Mouse (Mus musculus): Measurements from ENCODE around the gene Arhgap17. TPM values are rescaled to one million over a fixed set of nuclear protein-coding genes. Genes with fewer than 3 reads are reported as not detected.

Arhgap17 gene
- polyA plus RNA-seq, 1 experiment from 2014 or later = 10.1 TPM

- H3K9me3 ChIP-seq (replicated peaks; ENCODE audit: control insufficient read depth, low read length) = no peaks in the 10 kb centered on the region
- H3K27ac ChIP-seq (ENCODE audit: low read length) = no peak overlapping the region
- no peak overlapping the region for H3K9ac ChIP-seq (ENCODE audit: low read depth, low read length)
- no peaks in the 10 kb centered on the region for H3K27me3 ChIP-seq (ENCODE audit: control insufficient read depth, insufficient read depth, low read depth, low read length)
- no peak overlapping the region for H3K4me3 ChIP-seq (ENCODE audit: low read depth, low read length)
- WGBS (ENCODE audit: insufficient replicate concordance) = 82% methylated on average over 14 of the region's 14 CpGs
- H3K36me3 ChIP-seq (ENCODE audit: control insufficient read depth, insufficient read depth) = no peaks in the 10 kb centered on the region
- no peak overlapping the region for H3K4me2 ChIP-seq (ENCODE audit: low read depth, low read length)
- no peak for ATAC-seq (ENCODE audit: low read depth)
- H3K4me1 ChIP-seq (ENCODE audit: control insufficient read depth, low read depth, low read length) = no peaks in the 10 kb centered on the region
Measured at GRCm38 (mm10) chr7:123254196-123254970, 115.3 kb downstream of the Arhgap17 start.

- WGBS (ENCODE audit: insufficient replicate concordance) = 70% methylated on average over 7 of the region's 7 CpGs
- no peak overlapping the region for H3K27ac ChIP-seq (ENCODE audit: low read length)
- no peaks in the 10 kb centered on the region for H3K27me3 ChIP-seq (ENCODE audit: control insufficient read depth, insufficient read depth, low read depth, low read length)
- H3K4me1 ChIP-seq (ENCODE audit: control insufficient read depth, low read depth, low read length) = no peaks in the 10 kb centered on the region
- ATAC-seq (ENCODE audit: low read depth) = no peak
- no peaks in the 10 kb centered on the region for H3K9me3 ChIP-seq (replicated peaks; ENCODE audit: control insufficient read depth, low read length)
- no peak overlapping the region for H3K9ac ChIP-seq (ENCODE audit: low read depth, low read length)
- no peak overlapping the region for H3K4me2 ChIP-seq (ENCODE audit: low read depth, low read length)
- H3K4me3 ChIP-seq (ENCODE audit: low read depth, low read length) = no peak overlapping the region
- H3K36me3 ChIP-seq (ENCODE audit: control insufficient read depth, insufficient read depth) = no peaks in the 10 kb centered on the region
Measured at GRCm38 (mm10) chr7:123253396-123253795, 116.3 kb downstream of the Arhgap17 start.

DNA sequence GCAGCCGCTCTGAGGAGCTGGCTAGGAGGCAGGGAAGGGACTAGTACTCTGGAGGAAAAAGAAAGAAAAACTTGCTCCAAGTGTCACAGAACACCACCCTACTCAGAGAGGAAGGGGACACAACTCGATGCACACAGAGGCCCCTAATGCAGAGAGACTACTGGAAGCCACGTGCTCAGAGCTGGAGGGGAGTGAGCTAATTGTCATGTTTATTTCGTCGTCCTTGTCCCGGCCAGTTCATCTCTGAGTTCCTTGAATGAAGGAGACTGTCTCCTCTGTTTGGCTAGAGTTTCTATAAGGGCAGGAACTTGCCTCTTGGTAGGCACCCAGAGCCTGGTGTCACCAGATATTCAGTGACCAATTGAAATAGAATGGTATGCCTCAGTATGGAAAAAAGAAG lies 118.4 kb downstream of the Arhgap17 start:
- no peak overlapping the region for H3K4me3 ChIP-seq (ENCODE audit: low read depth, low read length)
- H3K27me3 ChIP-seq (ENCODE audit: control insufficient read depth, insufficient read depth, low read depth, low read length) = no peaks in the 10 kb centered on the region
- ATAC-seq (ENCODE audit: low read depth) = no peak
- no peaks in the 10 kb centered on the region; the same call in 1 of the 2 replicates for H3K4me1 ChIP-seq (ENCODE audit: control insufficient read depth, low read depth, low read length)
- no peaks in the 10 kb centered on the region for H3K36me3 ChIP-seq (ENCODE audit: control insufficient read depth, insufficient read depth)
- H3K4me2 ChIP-seq (ENCODE audit: low read depth, low read length) = no peak overlapping the region
- no peaks in the 10 kb centered on the region for H3K9me3 ChIP-seq (replicated peaks; ENCODE audit: control insufficient read depth, low read length)
- H3K27ac ChIP-seq (ENCODE audit: low read length) = no peak overlapping the region
- WGBS (ENCODE audit: insufficient replicate concordance) = 52% methylated on average over 6 of the region's 6 CpGs
- H3K9ac ChIP-seq (ENCODE audit: low read depth, low read length) = no peak overlapping the region

DNA sequence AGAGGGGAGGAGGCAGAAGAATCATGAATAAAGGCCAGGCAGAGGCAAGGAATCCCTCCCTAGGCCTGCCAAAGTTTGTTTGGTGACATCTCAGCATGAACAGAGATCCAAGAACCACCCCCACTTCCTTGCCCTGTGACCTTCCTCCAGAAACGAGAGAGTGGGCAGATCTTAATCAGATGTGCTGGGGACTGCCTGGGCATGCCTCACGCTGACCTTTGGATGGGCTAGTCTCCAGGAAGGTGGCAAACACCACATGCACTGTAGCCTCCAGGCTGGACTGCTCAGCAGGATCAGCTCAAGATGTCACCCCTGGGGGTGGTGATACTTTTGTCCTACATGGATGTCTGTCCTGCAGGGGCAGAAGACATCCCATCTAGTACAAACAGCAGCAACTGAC lies 121.5 kb downstream of the Arhgap17 start:
- 33% methylated on average over 2 of the region's 2 CpGs for WGBS (ENCODE audit: insufficient replicate concordance)
- H3K36me3 ChIP-seq (ENCODE audit: control insufficient read depth, insufficient read depth) = no peaks in the 10 kb centered on the region
- no peak overlapping the region for H3K27ac ChIP-seq (ENCODE audit: low read length)
- H3K4me3 ChIP-seq (ENCODE audit: low read depth, low read length) = no peak overlapping the region
- H3K27me3 ChIP-seq (ENCODE audit: control insufficient read depth, insufficient read depth, low read depth, low read length) = no peaks in the 10 kb centered on the region
- H3K9me3 ChIP-seq (replicated peaks; ENCODE audit: control insufficient read depth, low read length) = no peaks in the 10 kb centered on the region
- no peak overlapping the region for H3K9ac ChIP-seq (ENCODE audit: low read depth, low read length)
- no peak for ATAC-seq (ENCODE audit: low read depth)
- H3K4me1 ChIP-seq (ENCODE audit: control insufficient read depth, low read depth, low read length) = no peaks in the 10 kb centered on the region; the same call in 1 of the 2 replicates
- H3K4me2 ChIP-seq (ENCODE audit: low read depth, low read length) = no peak overlapping the region

DNA sequence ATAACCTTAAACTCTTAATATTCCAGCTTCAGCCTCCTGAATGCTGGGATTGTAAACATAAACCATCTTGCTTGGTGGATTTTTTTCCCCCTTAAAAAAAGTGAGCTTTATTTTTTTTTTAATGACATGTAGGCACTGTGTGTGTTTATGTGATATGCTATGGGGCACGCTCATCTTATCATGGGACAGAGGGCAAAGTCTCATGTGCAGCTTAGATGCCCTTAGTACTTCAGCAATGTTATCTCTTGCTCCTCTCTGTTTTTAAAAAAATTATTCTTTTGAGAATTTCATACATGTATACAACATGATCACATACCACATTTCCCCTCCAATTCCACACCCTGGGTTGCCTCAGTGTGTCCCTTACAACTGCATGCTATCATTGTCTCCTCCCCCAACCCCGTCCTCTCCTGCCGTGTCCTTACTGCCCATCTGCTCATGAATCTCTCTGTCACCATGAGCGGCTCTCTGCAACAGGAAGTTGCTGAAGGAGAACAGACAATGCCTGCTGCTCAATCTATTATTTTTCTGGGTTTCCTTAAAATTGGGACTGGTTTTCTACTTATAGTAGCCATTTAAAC lies 123.1 kb downstream of the Arhgap17 start:
- Histone ChIP-seq H3K4me3 (ENCODE audit: low read depth, low read length) (no peak overlapping the region), H3K9me3 (replicated peaks; ENCODE audit: control insufficient read depth, low read length) (no peaks in the 10 kb centered on the region), H3K4me1 (ENCODE audit: control insufficient read depth, low read depth, low read length) (no peaks in the 10 kb centered on the region; the same call in 1 of the 2 replicates), H3K4me2 (ENCODE audit: low read depth, low read length) (no peak overlapping the region), H3K27ac (ENCODE audit: low read length) (no peak overlapping the region), H3K27me3 (ENCODE audit: control insufficient read depth, insufficient read depth, low read depth, low read length) (no peaks in the 10 kb centered on the region), H3K9ac (ENCODE audit: low read depth, low read length) (no peak overlapping the region), H3K36me3 (ENCODE audit: control insufficient read depth, insufficient read depth) (no peaks in the 10 kb centered on the region)
- peak; percentile 59; the same call in 1 of the 2 replicates for ATAC-seq (ENCODE audit: low read depth)
- 21% methylated on average over 4 of the region's 4 CpGs for WGBS (ENCODE audit: insufficient replicate concordance)

- peak; percentile 69 for ATAC-seq (ENCODE audit: low read depth)
- Histone ChIP-seq H3K4me2 (ENCODE audit: low read depth, low read length) (no peak overlapping the region), H3K4me3 (ENCODE audit: low read depth, low read length) (no peak overlapping the region), H3K9ac (ENCODE audit: low read depth, low read length) (no peak overlapping the region), H3K4me1 (ENCODE audit: control insufficient read depth, low read depth, low read length) (no peaks in the 10 kb centered on the region; the same call in 1 of the 2 replicates), H3K36me3 (ENCODE audit: control insufficient read depth, insufficient read depth) (no peaks in the 10 kb centered on the region), H3K27me3 (ENCODE audit: control insufficient read depth, insufficient read depth, low read depth, low read length) (no peaks in the 10 kb centered on the region), H3K27ac (ENCODE audit: low read length) (no peak overlapping the region), H3K9me3 (replicated peaks; ENCODE audit: control insufficient read depth, low read length) (no peaks in the 10 kb centered on the region)
- WGBS (ENCODE audit: insufficient replicate concordance) = 27% methylated on average over 1 of the region's 1 CpGs
Measured at GRCm38 (mm10) chr7:123244833-123245232, 124.9 kb downstream of the Arhgap17 start.

DNA sequence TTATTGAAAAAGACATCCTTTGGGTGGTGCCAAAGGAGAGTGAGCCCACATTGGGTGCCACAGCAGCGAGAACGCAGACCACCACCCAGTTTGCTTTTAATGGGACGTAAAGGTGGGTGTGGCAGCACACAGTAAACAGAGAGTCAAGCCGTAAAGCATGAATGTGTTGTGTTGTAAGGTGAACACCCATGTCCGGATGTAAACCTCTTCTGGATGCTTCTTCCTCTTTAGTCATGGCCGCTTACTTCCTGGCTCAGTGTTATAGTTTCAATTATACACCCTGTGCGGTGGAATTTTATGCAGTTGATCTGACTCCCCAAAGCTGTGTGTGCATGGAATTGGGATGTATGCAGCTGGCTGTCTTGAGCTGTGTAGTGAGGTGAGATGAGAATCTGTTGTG lies 127.5 kb downstream of the Arhgap17 start:
- no peak for ATAC-seq (ENCODE audit: low read depth)
- Histone ChIP-seq H3K36me3 (ENCODE audit: control insufficient read depth, insufficient read depth) (no peaks in the 10 kb centered on the region), H3K4me3 (ENCODE audit: low read depth, low read length) (no peak overlapping the region), H3K4me1 (ENCODE audit: control insufficient read depth, low read depth, low read length) (no peaks in the 10 kb centered on the region; the same call in 1 of the 2 replicates), H3K4me2 (ENCODE audit: low read depth, low read length) (no peak overlapping the region), H3K27ac (ENCODE audit: low read length) (no peak overlapping the region), H3K9me3 (replicated peaks; ENCODE audit: control insufficient read depth, low read length) (no peaks in the 10 kb centered on the region), H3K9ac (ENCODE audit: low read depth, low read length) (no peak overlapping the region), H3K27me3 (ENCODE audit: control insufficient read depth, insufficient read depth, low read depth, low read length) (no peaks in the 10 kb centered on the region)
- 67% methylated on average over 7 of the region's 7 CpGs for WGBS (ENCODE audit: insufficient replicate concordance)

DNA sequence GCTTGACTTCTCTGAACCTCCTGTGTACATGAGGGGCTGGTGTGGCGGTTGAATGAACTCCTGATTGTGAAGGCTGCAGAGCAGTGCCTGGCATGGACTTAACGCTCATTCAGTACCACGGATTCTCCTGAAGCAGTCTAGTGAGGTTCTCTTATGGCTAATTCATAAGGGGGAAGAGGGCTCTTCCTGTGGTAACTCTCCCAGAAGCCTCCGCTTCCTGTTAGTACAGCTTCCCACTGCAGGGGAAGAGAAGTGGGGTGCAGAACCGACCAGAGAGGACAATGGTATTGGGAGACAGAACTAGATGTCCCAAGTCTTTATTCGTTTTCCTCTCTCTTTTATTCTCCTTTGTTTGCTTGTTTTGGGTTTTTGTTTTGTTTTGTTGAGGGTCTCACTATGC lies 129.7 kb downstream of the Arhgap17 start:
- H3K4me3 ChIP-seq (ENCODE audit: low read depth, low read length) = no peak overlapping the region
- no peak overlapping the region for H3K9ac ChIP-seq (ENCODE audit: low read depth, low read length)
- H3K9me3 ChIP-seq (replicated peaks; ENCODE audit: control insufficient read depth, low read length) = no peaks in the 10 kb centered on the region
- no peaks in the 10 kb centered on the region for H3K4me1 ChIP-seq (ENCODE audit: control insufficient read depth, low read depth, low read length)
- no peaks in the 10 kb centered on the region for H3K27me3 ChIP-seq (ENCODE audit: control insufficient read depth, insufficient read depth, low read depth, low read length)
- WGBS (ENCODE audit: insufficient replicate concordance) = 21% methylated on average over 6 of the region's 6 CpGs
- no peaks in the 10 kb centered on the region for H3K36me3 ChIP-seq (ENCODE audit: control insufficient read depth, insufficient read depth)
- H3K27ac ChIP-seq (ENCODE audit: low read length) = no peak overlapping the region
- peak overlapping the region; percentile 24; the same call in 1 of the 2 replicates for H3K4me2 ChIP-seq (ENCODE audit: low read depth, low read length)
- ATAC-seq (ENCODE audit: low read depth) = no peak

DNA sequence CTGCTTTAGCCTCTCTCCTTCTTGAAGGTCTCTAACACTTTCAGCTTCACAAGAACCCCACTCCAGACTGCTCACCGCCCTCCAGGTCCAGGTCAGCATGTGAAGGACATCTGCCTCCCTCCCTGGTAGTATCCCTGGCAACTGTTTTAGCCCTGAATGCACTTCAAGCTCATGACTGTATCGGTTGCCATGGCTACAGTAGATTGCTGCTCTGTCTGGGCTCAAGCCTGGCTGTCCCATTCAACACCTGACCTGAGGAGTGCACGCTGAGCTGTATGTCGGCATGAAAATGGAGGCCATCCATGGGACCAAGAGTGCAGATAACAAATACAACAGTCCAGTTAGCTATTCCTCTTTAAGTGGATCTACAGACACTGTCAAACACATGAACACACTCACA lies 131.1 kb downstream of the Arhgap17 start:
- no peak for ATAC-seq (ENCODE audit: low read depth)
- Histone ChIP-seq H3K27me3 (ENCODE audit: control insufficient read depth, insufficient read depth, low read depth, low read length) (no peaks in the 10 kb centered on the region), H3K9ac (ENCODE audit: low read depth, low read length) (no peak overlapping the region), H3K36me3 (ENCODE audit: control insufficient read depth, insufficient read depth) (no peaks in the 10 kb centered on the region), H3K4me2 (ENCODE audit: low read depth, low read length) (no peak overlapping the region), H3K27ac (ENCODE audit: low read length) (no peak overlapping the region), H3K9me3 (replicated peaks; ENCODE audit: control insufficient read depth, low read length) (no peaks in the 10 kb centered on the region), H3K4me1 (ENCODE audit: control insufficient read depth, low read depth, low read length) (no peaks in the 10 kb centered on the region), H3K4me3 (ENCODE audit: low read depth, low read length) (no peak overlapping the region)
- whole genome bisulfite sequencing (ENCODE audit: insufficient replicate concordance) = 69% methylated on average over 4 of the region's 4 CpGs
